Mouse (Mus musculus): ENCODE data around the gene 2310034G01Rik. TPM values are rescaled to one million over a fixed set of nuclear protein-coding genes. Genes with fewer than 3 reads are reported as not detected.

2310034G01Rik gene
- total and polyA plus RNA-seq, 3 experiments: 0.34 to 0.66 (median 0.43) TPM

DNA sequence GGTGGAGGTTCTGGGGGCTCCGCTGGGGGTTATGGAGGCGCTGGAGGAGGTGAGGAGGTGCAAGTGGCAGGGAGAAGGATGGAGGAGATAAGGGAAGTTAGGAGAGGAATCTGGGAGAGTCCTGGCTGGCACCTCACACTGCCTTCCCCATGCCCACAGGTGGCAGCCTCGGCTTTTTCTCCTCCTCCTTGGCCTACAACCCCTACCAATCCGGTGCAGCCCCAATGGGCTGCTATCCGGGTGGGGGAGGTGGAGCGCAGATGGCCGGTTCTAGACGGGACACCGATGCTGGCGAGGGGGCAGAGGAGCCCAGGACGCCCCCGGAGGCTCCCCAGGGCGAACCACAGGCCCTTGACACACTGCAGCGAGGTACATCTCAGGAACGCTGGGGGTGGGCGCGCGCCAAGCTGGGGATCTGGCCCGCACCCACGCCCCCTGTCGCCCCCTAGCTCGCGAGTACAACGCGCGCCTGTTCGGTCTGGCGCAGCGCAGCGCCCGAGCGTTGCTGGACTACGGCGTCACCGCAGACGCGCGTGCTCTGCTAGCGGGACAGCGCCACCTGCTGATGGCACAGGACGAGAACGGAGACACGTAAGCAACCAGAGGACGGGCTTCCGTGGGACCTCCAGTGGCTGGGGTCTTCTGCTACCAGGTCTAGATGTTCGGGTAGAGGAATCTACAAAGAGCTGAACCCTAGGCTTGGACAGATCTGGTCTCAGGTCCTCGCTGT is 41.2 kb downstream of the 2310034G01Rik start:
- Histone ChIP-seq H3K79me2 (replicated peaks; ENCODE audit: control insufficient read depth, insufficient read depth, low read length) (no peaks in the 10 kb centered on the region), H3K27me3 (ENCODE audit: control insufficient read depth, insufficient read depth, low read length) (no peaks in the 10 kb centered on the region), H3K4me3 (peak overlapping the region; percentile 26; the same call in 1 of the 2 replicates), H3K36me3 (ENCODE audit: control insufficient read depth, insufficient read depth, low read length) (no peaks in the 10 kb centered on the region), H3K27ac (no peak overlapping the region), H3K9ac (ENCODE audit: low read depth, low read length) (peak overlapping the region; percentile 53), H3K4me1 (ENCODE audit: control insufficient read depth, insufficient read depth, low read length) (no peaks in the 10 kb centered on the region; the same call in 1 of the 2 replicates)
- intact Hi-C loops (cut with DNase I): loop anchor here (2.0 to 10.0 kb wide), 2 partner anchors 136 to 174 kb away; no protein-coding TSS in a partner anchor
- DNase-seq: peak; percentile 85 to 88
- TF ChIP-seq CTCF (IDR thresholded peaks at IDR 0.05): peak; percentile 96
- TF ChIP-seq EP300 (IDR thresholded peaks at IDR 0.05; ENCODE audit: insufficient read depth, low read depth, low read length): 0 out of 2 replicates have a peak, but pooled peaks have one; percentile 65
- TF ChIP-seq POLR2A (IDR thresholded peaks at IDR 0.05; ENCODE audit: insufficient read depth, low read depth, low read length): no peak
- WGBS: 8% methylated on average over 47 of the region's 47 CpGs

DNA sequence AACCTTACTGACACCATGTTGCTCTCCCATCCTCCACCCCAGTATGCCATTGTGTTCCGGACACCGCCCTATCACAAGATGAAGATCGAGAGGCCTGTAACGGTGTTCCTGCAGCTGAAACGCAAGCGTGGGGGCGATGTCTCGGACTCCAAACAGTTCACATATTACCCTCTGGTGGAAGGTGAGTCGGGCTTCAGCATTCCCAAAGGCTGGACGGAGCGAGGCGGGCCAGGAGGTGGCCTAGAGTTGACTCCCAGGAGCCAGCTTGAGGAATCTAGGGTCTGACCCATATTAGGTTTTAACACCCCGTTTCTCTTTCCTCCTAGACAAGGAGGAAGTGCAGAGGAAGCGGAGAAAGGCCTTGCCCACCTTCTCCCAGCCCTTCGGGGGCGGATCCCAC is 41.8 kb downstream of the 2310034G01Rik start:
- WGBS: 86% methylated on average over 16 of the region's 16 CpGs
- peak in 1 of 2 experiments; percentile 20 for DNase-seq
- H3K9ac ChIP-seq (ENCODE audit: low read depth, low read length): no peak overlapping the region

DNA sequence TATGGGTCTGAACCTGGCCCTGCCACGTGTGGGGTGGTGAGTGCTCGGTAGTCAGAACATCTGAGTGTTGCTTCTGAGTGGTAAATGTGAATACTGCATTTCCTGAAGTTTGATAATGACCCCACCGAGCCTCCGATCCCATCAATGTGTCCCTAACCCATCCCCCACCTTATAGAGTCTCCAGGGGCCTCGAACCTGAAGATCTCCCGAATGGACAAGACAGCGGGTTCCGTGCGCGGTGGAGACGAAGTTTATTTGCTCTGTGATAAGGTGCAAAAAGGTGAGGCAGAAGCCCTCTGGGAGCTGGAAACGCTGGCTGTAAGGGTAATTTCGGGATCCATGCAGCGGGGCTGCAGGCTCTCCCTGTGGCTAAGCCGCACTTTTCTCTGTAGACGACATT is 42.3 kb downstream of the 2310034G01Rik start:
- no peak overlapping the region for H3K27ac ChIP-seq
- H3K36me3 ChIP-seq (ENCODE audit: control insufficient read depth, insufficient read depth, low read length): no peaks in the 10 kb centered on the region
- H3K9ac ChIP-seq (ENCODE audit: low read depth, low read length): no peak overlapping the region
- TF ChIP-seq POLR2A (IDR thresholded peaks at IDR 0.05; ENCODE audit: insufficient read depth, low read depth, low read length) (no peak), EP300 (IDR thresholded peaks at IDR 0.05; ENCODE audit: insufficient read depth, low read depth, low read length) (no peak), CTCF (IDR thresholded peaks at IDR 0.05) (no peak)
- no peaks in the 10 kb centered on the region for H3K79me2 ChIP-seq (replicated peaks; ENCODE audit: control insufficient read depth, insufficient read depth, low read length)
- no peak overlapping the region for H3K4me3 ChIP-seq
- intact Hi-C loops (cut with DNase I): loop anchor here (2.0 to 10.0 kb wide), 2 partner anchors 137 to 173 kb away; no protein-coding TSS in a partner anchor
- no peaks in the 10 kb centered on the region for H3K27me3 ChIP-seq (ENCODE audit: control insufficient read depth, insufficient read depth, low read length)
- H3K4me1 ChIP-seq (ENCODE audit: control insufficient read depth, insufficient read depth, low read length): no peaks in the 10 kb centered on the region; the same call in 1 of the 2 replicates
- peak in 1 of 2 experiments; percentile 19 for DNase-seq
- WGBS: 89% methylated on average over 16 of the region's 16 CpGs

More for the DNA sequence above, 41.8 kb downstream of the 2310034G01Rik start:
- Histone ChIP-seq H3K27me3 (ENCODE audit: control insufficient read depth, insufficient read depth, low read length) (no peaks in the 10 kb centered on the region), H3K27ac (no peak overlapping the region), H3K4me1 (ENCODE audit: control insufficient read depth, insufficient read depth, low read length) (no peaks in the 10 kb centered on the region; the same call in 1 of the 2 replicates), H3K4me3 (no peak overlapping the region), H3K36me3 (ENCODE audit: control insufficient read depth, insufficient read depth, low read length) (no peaks in the 10 kb centered on the region), H3K79me2 (replicated peaks; ENCODE audit: control insufficient read depth, insufficient read depth, low read length) (no peaks in the 10 kb centered on the region)
- TF ChIP-seq POLR2A (IDR thresholded peaks at IDR 0.05; ENCODE audit: insufficient read depth, low read depth, low read length): no peak
- TF ChIP-seq CTCF (IDR thresholded peaks at IDR 0.05): no peak
- TF ChIP-seq EP300 (IDR thresholded peaks at IDR 0.05; ENCODE audit: insufficient read depth, low read depth, low read length): no peak
- intact Hi-C loops (cut with DNase I): loop anchor here (2.0 to 10.0 kb wide), 2 partner anchors 136 to 174 kb away; no protein-coding TSS in a partner anchor

DNA sequence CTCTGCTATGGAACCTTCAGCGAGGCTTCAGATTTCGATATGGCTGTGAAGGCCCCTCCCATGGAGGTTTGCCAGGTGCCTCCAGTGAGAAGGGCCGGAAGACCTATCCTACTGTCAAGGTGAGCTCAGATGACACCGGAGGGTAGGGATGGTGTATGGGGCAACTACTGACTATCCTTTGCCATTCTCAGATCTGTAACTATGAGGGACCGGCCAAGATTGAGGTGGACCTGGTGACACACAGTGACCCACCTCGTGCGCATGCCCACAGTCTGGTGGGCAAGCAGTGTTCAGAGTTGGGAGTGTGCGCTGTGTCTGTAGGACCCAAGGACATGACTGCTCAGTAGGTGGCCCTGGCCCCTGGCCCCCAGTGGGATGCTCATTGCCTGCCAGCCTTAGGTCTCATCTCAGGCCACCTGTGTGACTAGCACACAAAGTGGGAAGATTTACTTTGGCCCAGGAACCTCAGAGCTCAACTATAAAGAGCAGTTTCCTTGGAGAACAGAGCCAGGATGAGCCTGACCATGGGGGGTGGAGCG is 43.3 kb downstream of the 2310034G01Rik start:
- no peaks in the 10 kb centered on the region for H3K27me3 ChIP-seq (ENCODE audit: control insufficient read depth, insufficient read depth, low read length)
- no peak overlapping the region for H3K4me3 ChIP-seq
- intact Hi-C loops (cut with DNase I): loop anchor here (10.0 kb wide), 1 partner anchor 138 kb away; no protein-coding TSS in a partner anchor
- H3K27ac ChIP-seq: no peak overlapping the region
- TF ChIP-seq POLR2A (IDR thresholded peaks at IDR 0.05; ENCODE audit: insufficient read depth, low read depth, low read length) (no peak), EP300 (IDR thresholded peaks at IDR 0.05; ENCODE audit: insufficient read depth, low read depth, low read length) (no peak), CTCF (IDR thresholded peaks at IDR 0.05) (no peak)
- DNase-seq: peak in 1 of 2 experiments; percentile 14
- H3K9ac ChIP-seq (ENCODE audit: low read depth, low read length): no peak overlapping the region
- no peaks in the 10 kb centered on the region for H3K79me2 ChIP-seq (replicated peaks; ENCODE audit: control insufficient read depth, insufficient read depth, low read length)
- no peaks in the 10 kb centered on the region; the same call in 1 of the 2 replicates for H3K4me1 ChIP-seq (ENCODE audit: control insufficient read depth, insufficient read depth, low read length)
- H3K36me3 ChIP-seq (ENCODE audit: control insufficient read depth, insufficient read depth, low read length): no peaks in the 10 kb centered on the region
- 94% methylated on average over 9 of the region's 9 CpGs for WGBS

DNA sequence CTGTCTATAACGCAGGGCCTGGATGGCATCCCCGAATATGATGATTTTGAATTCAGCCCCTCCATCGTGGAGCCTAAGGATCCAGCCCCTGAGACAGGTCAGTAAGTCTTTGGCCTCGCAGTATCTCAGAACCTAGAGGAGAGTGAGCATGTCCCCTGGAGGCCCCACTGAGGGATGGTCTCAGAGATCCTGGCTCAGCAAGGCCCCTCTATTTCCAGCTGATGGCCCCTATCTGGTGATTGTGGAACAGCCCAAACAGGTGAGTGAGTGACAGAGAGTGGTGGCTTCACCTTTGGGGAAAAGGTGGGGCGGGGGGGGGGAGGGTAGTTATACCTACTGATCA is 43.9 kb downstream of the 2310034G01Rik start:
- no peaks in the 10 kb centered on the region for H3K36me3 ChIP-seq (ENCODE audit: control insufficient read depth, insufficient read depth, low read length)
- H3K27ac ChIP-seq: peak overlapping the region; percentile 96; the same call in 1 of the 2 replicates
- intact Hi-C loops (cut with DNase I): loop anchor here (10.0 kb wide), 1 partner anchor 139 kb away; no protein-coding TSS in a partner anchor
- H3K9ac ChIP-seq (ENCODE audit: low read depth, low read length): peak overlapping the region; percentile 63
- DNase-seq: no peak
- H3K4me1 ChIP-seq (ENCODE audit: control insufficient read depth, insufficient read depth, low read length): no peaks in the 10 kb centered on the region; the same call in 1 of the 2 replicates
- no peak for TF ChIP-seq CTCF (IDR thresholded peaks at IDR 0.05)
- TF ChIP-seq EP300 (IDR thresholded peaks at IDR 0.05; ENCODE audit: insufficient read depth, low read depth, low read length): no peak
- no peaks in the 10 kb centered on the region for H3K27me3 ChIP-seq (ENCODE audit: control insufficient read depth, insufficient read depth, low read length)
- H3K79me2 ChIP-seq (replicated peaks; ENCODE audit: control insufficient read depth, insufficient read depth, low read length): no peaks in the 10 kb centered on the region
- WGBS: 58% methylated on average over 5 of the region's 5 CpGs
- H3K4me3 ChIP-seq: peak overlapping the region; percentile 95
